Comparison of ENCODE assay signal across 21 mouse cellular contexts in genomic region chr4:138968772-138969556, GRCm38 (mm10). TPM values are rescaled to one million over a fixed set of nuclear protein-coding genes. Genes with fewer than 3 reads are reported as not detected.
A peak's percentile ranks its signal among the peaks of the same experiment; 100 is the strongest.
DNase-seq lines count a peak whose midpoint lies in the region; ATAC-seq and TF ChIP-seq lines count a peak whose summit lies in the region.
"Had no signal": no experiment of that assay in that cellular context is flagged by ENCODE, and none has a peak within 500 bp of the region (broad histone marks: within the 10 kb centered on the region; RNA-seq: fewer than 3 reads in every experiment).

No protein-coding gene starts in this region.

- WGBS in stomach, postnatal 0 days: 49% methylated on average over 16 of the region's 16 CpGs

- no peaks in the 10 kb centered on the region for H3K9me3 ChIP-seq in stomach, postnatal 0 days (ENCODE audit: control insufficient read depth, low read length)

- no peak for TF ChIP-seq EP300 in stomach, postnatal 0 days (optimal IDR thresholded peaks at IDR 0.05)

- peak; percentile 24 to 43 for DNase-seq in monocyte, adult 2 months (ENCODE audit: low read depth in 1 of 2, low spot score in 2 of 2)
- DNase-seq in kidney, adult 18-20 months: peak; percentile 36
- peak; percentile 58 to 74 for DNase-seq in kidney, postnatal 36 days
- DNase-seq in stomach, postnatal 0 days (ENCODE audit: low spot score): no peak
- DNase-seq in spleen, adult 18-20 months: no peak
- DNase-seq in embryo, embryonic 10.5 days (ENCODE audit: low spot score): no peak
- DNase-seq in cerebellum, postnatal 10 days: no peak
- DNase-seq: right cerebral cortex, postnatal 25 days had no signal

- ATAC-seq in monocyte, adult 5-6 weeks (replicated peaks; ENCODE audit: insufficient number of reproducible peaks, low FRiP score, low TSS enrichment, poor library complexity, severe bottlenecking): no peak
- no peak for ATAC-seq in stomach, postnatal 0 days (ENCODE audit: low FRiP score, low TSS enrichment)
- ATAC-seq: forebrain, embryonic 14.5 days; midbrain, embryonic 16.5 days had no signal

- TF ChIP-seq CTCF in stomach, postnatal 0 days (IDR thresholded peaks at IDR 0.05; ENCODE audit: low read depth): no peak

- H3K4me3 ChIP-seq in stomach, postnatal 0 days (ENCODE audit: low read depth, low read length): no peak overlapping the region; the same call in 1 of the 2 replicates

- peak overlapping the region; percentile 45 for H3K27ac ChIP-seq in stomach, postnatal 0 days (replicated peaks)

- no peaks in the 10 kb centered on the region for H3K36me3 ChIP-seq in stomach, postnatal 0 days (ENCODE audit: control insufficient read depth, insufficient read depth, low read length)

- H3K9ac ChIP-seq in stomach, postnatal 0 days (ENCODE audit: low read length): no peak overlapping the region
- H3K9ac ChIP-seq: lung, embryonic 14.5 days had no signal

- H3K27me3 ChIP-seq in stomach, postnatal 0 days (ENCODE audit: control insufficient read depth, insufficient read depth, low read length): no peaks in the 10 kb centered on the region

- H3K4me2 ChIP-seq in stomach, postnatal 0 days (replicated peaks; ENCODE audit: low read depth): peak overlapping the region; percentile 57
- H3K4me2 ChIP-seq: heart, embryonic 11.5 days; lung, embryonic 14.5 days had no signal

- H3K4me1 ChIP-seq in stomach, postnatal 0 days (replicated peaks; ENCODE audit: control insufficient read depth, insufficient read depth): peaks cover 3% of the 10 kb centered on the region; the same call in 1 of the 2 replicates

RNA-seq across cellular contexts. Expression of gene Rnf186, which starts 2.1 kb away (rescaled TPM):
- total RNA-seq in monocyte, adult 5-6 weeks (2017): not detected in 3 replicates
- 17.6 and 24.8 TPM in 2 replicates for polyA plus RNA-seq in stomach, postnatal 0 days (2015; fragmentation: Nextera tagmentation; extraction: Ambion mirVana)
- total RNA-seq: adrenal gland, postnatal 36 days; CH12.LX; gastrocnemius, adult 8-10 months; left cerebral cortex, postnatal 10 days; neutrophil, adult 5-6 weeks had no signal
- polyA plus RNA-seq: cortical plate, adult 2 months; forebrain, embryonic 14.5 days; heart, embryonic 11.5 days; hindbrain, embryonic 11.5 days; midbrain, embryonic 16.5 days; testis, adult 2 months had no signal

RNA-seq across cellular contexts. Expression of gene Tmco4, which starts 3.7 kb away (rescaled TPM):
- 16.7 to 26.4 TPM (median 19.0 TPM) in 3 replicates for total RNA-seq in monocyte, adult 5-6 weeks (2017)
- polyA plus RNA-seq in stomach, postnatal 0 days (2015; fragmentation: Nextera tagmentation; extraction: Ambion mirVana): 10.3 and 10.8 TPM in 2 replicates

RNA-seq across cellular contexts. Expression of gene Otud3, which starts 55.2 kb away (rescaled TPM):
- 9.8 to 13.1 TPM (median 11.9 TPM) in 3 replicates for total RNA-seq in monocyte, adult 5-6 weeks (2017)
- 2.4 and 2.6 TPM in 2 replicates for polyA plus RNA-seq in stomach, postnatal 0 days (2015; fragmentation: Nextera tagmentation; extraction: Ambion mirVana)

Comparison
In these comparisons a context has a peak if more than half of its experiments do, and no peak if none do; other contexts are left out.
1. DNase-seq: peak in monocyte, adult 2 months (2 of 2), kidney, adult 18-20 months (single experiment) and kidney, postnatal 36 days (2 of 2); none in stomach, postnatal 0 days (single experiment), spleen, adult 18-20 months (0 of 2), embryo, embryonic 10.5 days (single experiment) and cerebellum, postnatal 10 days (0 of 2).